Mouse (Mus musculus) ovary, postnatal 10 days (tissue): Measurements from ENCODE around the gene Fancd2.

ENCODE experiments used
- DNase-seq: peaks from one replicate; pipeline ENCODE4 v3.0.0; 2022; ENCODE audit warnings: low spot score

The Fancd2 gene

GRCm38 (mm10) chr6:113523420-113523819 lies 8.1 kb upstream of the Fancd2 start:
- no peak for DNase-seq

GRCm38 (mm10) chr6:113531840-113532404 lies 440 bp downstream of the Fancd2 start:
- DNase-seq = no peak

GRCm38 (mm10) chr6:113534886-113535285 lies 3.4 kb downstream of the Fancd2 start:
- DNase-seq = no peak

- DNase-seq = no peak
Observed at GRCm38 (mm10) chr6:113541610-113542009, 10.1 kb downstream of the Fancd2 start.

GRCm38 (mm10) chr6:113543906-113544481 lies 12.5 kb downstream of the Fancd2 start:
- DNase-seq = no peak

- DNase-seq = no peak
Observed at GRCm38 (mm10) chr6:113559736-113560135, 28.3 kb downstream of the Fancd2 start.

- no peak for DNase-seq
Observed at GRCm38 (mm10) chr6:113564557-113564956, 33.1 kb downstream of the Fancd2 start.

- no peak for DNase-seq
Observed at GRCm38 (mm10) chr6:113576044-113576443, 44.6 kb downstream of the Fancd2 start.

- no peak for DNase-seq
Observed at GRCm38 (mm10) chr6:113579306-113579705, 47.8 kb downstream of the Fancd2 start.

GRCm38 (mm10) chr6:113583023-113583422 lies 51.5 kb downstream of the Fancd2 start:
- DNase-seq = no peak

- no peak for DNase-seq
Observed at GRCm38 (mm10) chr6:113585065-113585464, 53.6 kb downstream of the Fancd2 start.

- DNase-seq = peak; percentile 15
Observed at GRCm38 (mm10) chr6:113586466-113587183, 55.1 kb downstream of the Fancd2 start.

GRCm38 (mm10) chr6:113592637-113593036 lies 61.2 kb downstream of the Fancd2 start:
- no peak for DNase-seq

- DNase-seq = no peak
Observed at GRCm38 (mm10) chr6:113597945-113598344, 66.5 kb downstream of the Fancd2 start.

GRCm38 (mm10) chr6:113599833-113600232 lies 68.4 kb downstream of the Fancd2 start:
- no peak for DNase-seq

GRCm38 (mm10) chr6:113600543-113601139 lies 69.2 kb downstream of the Fancd2 start, which contains the start of gene Fancd2os:
TSS of gene Fancd2os (minus strand) at chr6:113600715.
- no peak for DNase-seq

- DNase-seq = no peak
Observed at GRCm38 (mm10) chr6:113602821-113603220, 71.3 kb downstream of the Fancd2 start.

GRCm38 (mm10) chr6:113603993-113604392 lies 72.5 kb downstream of the Fancd2 start:
- DNase-seq = no peak

- DNase-seq = peak; percentile 73
Observed at GRCm38 (mm10) chr6:113604432-113605223, 73.1 kb downstream of the Fancd2 start, which contains the start of gene Brk1. TSS of gene Brk1 (plus strand) at chr6:113604772.

- DNase-seq = no peak
Observed at GRCm38 (mm10) chr6:113605224-113605545, 73.7 kb downstream of the Fancd2 start.

GRCm38 (mm10) chr6:113608871-113609270 lies 77.4 kb downstream of the Fancd2 start:
- no peak for DNase-seq

GRCm38 (mm10) chr6:113609293-113609692 lies 77.8 kb downstream of the Fancd2 start:
- DNase-seq = no peak
